Mouse (Mus musculus) liver, embryonic 13.5 days (tissue): ENCODE measurements at regions not wholly inside any gene's neighbourhood (a gene's known extent, or its start where the extent isn't known, plus 50 kb on each side); places are given as distances from the start of the nearest gene placed in this dataset.
"Not testable (repeated sequence)": the region's sequence is repeated elsewhere in the genome, so short reads cannot be mapped to it uniquely, and the experiment has no call there.

Experiments
- ATAC-seq: fragments of 200-750 bp; cut with Nextera tagmentation; 2 replicates; pipeline ENCODE4 v1.8.0; 2017; ENCODE audit warnings: low read depth, mild to moderate bottlenecking, moderate number of reproducible peaks, moderate library complexity
- DNase-seq: peaks from one replicate; pipeline ENCODE4 v3.0.0; 2022
- H3K27ac ChIP-seq: fragments of 300-500 bp; sonication (generic); 2 replicates; pipeline ENCODE4 v1.5.1; 2015; ENCODE audit warnings: moderate library complexity, mild to moderate bottlenecking, inconsistent platforms
- H3K27me3 ChIP-seq: fragments of 300-500 bp; sonication (generic); 2 replicates; pipeline ENCODE4 v1.6.1; 2015; ENCODE audit warnings: mild to moderate bottlenecking, inconsistent platforms
- H3K36me3 ChIP-seq: fragments of 300-500 bp; sonication (generic); 2 replicates; pipeline ENCODE4 v1.6.1; 2015; ENCODE audit warnings: mild to moderate bottlenecking, inconsistent platforms
- H3K4me1 ChIP-seq: fragments of 300-500 bp; sonication (generic); replicated peaks from 2 replicates; pipeline ENCODE4 v1.6.1; 2015; ENCODE audit warnings: inconsistent platforms
- H3K4me2 ChIP-seq: fragments of 300-500 bp; sonication (generic); 2 replicates; pipeline ENCODE4 v1.6.1; 2015; ENCODE audit warnings: inconsistent platforms, mild to moderate bottlenecking, moderate library complexity
- H3K4me3 ChIP-seq: fragments of 300-500 bp; sonication (generic); replicated peaks from 2 replicates; pipeline ENCODE4 v1.5.1; 2015; ENCODE audit warnings: mild to moderate bottlenecking, inconsistent platforms
- H3K9ac ChIP-seq: fragments of 300-500 bp; sonication (generic); 2 replicates; pipeline ENCODE4 v1.6.1; 2015; ENCODE audit warnings: mild to moderate bottlenecking, inconsistent platforms
- H3K9me3 ChIP-seq: fragments of 300-500 bp; sonication (generic); replicated peaks from 2 replicates; pipeline ENCODE4 v1.6.1; 2016; ENCODE audit warnings: inconsistent platforms
- WGBS: fragments of 180-500 bp; shearing (Covaris S2); methylation state at CpG from one replicate; pipeline ENCODE4 v1.1.7; 2015; ENCODE audit not compliant: insufficient replicate concordance; 5-methylcytosine and 5-hydroxymethylcytosine counted together

GRCm38 (mm10) chr19:3083438-3083837 is 199.3 kb upstream of the Mrpl21 start:
- not testable (repeated sequence) for DNase-seq, H3K36me3 ChIP-seq, H3K9me3 ChIP-seq, ATAC-seq, H3K4me1 ChIP-seq, H3K27ac ChIP-seq, H3K4me2 ChIP-seq, H3K27me3 ChIP-seq, H3K9ac ChIP-seq
- WGBS = 58% methylated on average over 27 of the region's 27 CpGs
- H3K4me3 ChIP-seq = peak overlapping the region; percentile 18; the same call in 1 of the 2 replicates

DNA sequence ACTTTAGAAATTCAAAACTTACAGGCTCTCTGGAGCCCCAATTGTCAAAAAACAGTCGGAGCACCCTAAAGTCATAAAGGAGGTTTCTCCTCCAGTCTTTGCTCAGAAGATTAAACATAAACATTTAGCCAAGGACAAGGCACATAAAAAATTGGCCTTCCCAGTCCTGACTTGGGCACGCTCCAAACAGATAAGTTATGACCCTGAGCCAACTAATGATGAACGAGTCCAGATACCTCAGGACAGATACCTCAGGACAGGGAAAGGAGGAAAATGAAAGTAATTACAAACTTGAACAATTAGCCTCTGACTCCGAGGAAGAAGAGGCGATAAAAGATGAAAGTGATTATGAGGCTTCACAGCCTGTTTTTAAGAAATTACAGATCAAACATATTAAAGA is 190.9 kb upstream of the Mrpl21 start:
- not testable (repeated sequence) for DNase-seq, H3K27me3 ChIP-seq, H3K4me1 ChIP-seq, H3K9me3 ChIP-seq, H3K27ac ChIP-seq, ATAC-seq, H3K36me3 ChIP-seq, H3K4me2 ChIP-seq, H3K9ac ChIP-seq, H3K4me3 ChIP-seq
- 60% methylated on average over 5 of the region's 5 CpGs for WGBS
